Mouse (Mus musculus): ENCODE results near the gene Bspry. TPM values are rescaled to one million over a fixed set of nuclear protein-coding genes. Genes with fewer than 3 reads are reported as not detected.

Bspry gene
- polyA plus RNA-seq (2017; shearing (Covaris generic)): 10 to 100 TPM in 1 of 2 experiments, 1 to 10 TPM in 1; 3.7 to 11.2 TPM

GRCm38 (mm10) chr4:62479937-62480708 is at the start of gene Bspry:
Gene Bspry (plus strand): TSS chr4:62480053.

DNA sequence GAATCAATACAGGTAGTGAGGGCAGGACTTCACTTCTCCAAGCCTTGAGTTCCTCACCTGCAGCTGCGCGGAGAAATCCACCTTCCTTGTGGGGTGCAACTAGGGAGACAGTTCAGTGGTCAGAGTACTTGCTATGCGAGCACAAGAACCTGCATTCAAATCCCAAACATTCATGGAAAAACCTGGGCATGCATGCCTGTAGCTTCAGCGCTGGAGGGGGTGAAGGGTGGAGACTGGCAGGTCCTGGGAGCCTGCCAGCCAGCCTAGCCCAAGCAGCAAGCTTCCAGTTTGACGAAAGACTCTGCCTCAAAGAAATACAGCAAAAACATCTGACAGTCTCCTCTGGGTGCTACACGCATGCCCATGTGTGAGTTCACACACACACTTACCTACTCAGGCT is 44.8 kb upstream of the Bspry start, which contains the start of gene Rnf183:
Gene Rnf183 (minus strand): TSS at position 172 of the 400 bp plus-strand sequence.

DNA sequence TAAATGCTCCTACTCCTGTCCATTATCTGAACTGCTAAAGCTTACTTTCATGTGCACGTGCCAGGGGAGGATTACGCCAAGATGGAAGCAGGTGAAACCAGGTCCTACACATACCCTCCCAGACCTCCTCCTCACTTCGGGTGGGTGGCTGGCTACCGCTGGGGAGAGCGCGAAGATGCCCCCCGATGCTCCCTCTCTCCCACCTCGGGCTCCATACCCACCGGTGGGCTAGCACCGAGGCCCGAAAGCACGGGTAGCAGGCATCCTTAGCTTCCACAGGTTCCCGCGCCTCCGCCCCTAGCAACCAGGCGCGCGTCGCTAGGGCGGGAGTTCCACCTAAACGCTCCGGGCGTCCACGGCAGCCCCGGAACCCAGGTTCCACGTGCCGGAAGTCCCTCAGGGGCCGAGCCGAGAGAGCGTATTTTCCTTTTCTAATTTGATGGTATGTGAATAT is 9.2 kb upstream of the Bspry start, which contains the start of gene Wdr31:
Gene Wdr31 (minus strand): TSS at position 299 of the 454 bp plus-strand sequence.

GRCm38 (mm10) chr4:62503374-62503970 is 23.6 kb downstream of the Bspry start, which contains the start of gene Hdhd3:
Gene Hdhd3 (minus strand): TSS chr4:62503467.

DNA sequence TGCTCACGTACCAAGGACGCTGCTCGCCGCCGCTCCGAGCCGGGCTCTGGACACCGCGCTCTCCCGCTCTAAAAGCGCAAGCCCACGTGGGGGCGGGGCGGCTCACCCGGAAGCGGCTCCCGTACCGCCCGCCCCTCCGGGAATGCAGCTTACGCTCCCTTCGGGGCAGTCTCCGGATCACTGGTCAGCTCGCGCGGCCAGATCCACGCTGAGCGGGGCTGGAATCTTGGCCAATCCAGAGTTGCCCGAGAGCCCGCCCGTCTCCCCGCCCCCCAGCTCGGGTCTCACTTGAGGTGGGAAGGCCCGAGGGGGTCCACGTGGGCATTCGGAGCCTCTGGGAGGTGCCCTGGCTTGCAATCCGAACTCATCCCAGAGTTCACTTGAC is 40.0 kb downstream of the Bspry start, which contains the start of gene Alad:
Gene Alad (minus strand): TSS at position 70 of the 385 bp plus-strand sequence.

DNA sequence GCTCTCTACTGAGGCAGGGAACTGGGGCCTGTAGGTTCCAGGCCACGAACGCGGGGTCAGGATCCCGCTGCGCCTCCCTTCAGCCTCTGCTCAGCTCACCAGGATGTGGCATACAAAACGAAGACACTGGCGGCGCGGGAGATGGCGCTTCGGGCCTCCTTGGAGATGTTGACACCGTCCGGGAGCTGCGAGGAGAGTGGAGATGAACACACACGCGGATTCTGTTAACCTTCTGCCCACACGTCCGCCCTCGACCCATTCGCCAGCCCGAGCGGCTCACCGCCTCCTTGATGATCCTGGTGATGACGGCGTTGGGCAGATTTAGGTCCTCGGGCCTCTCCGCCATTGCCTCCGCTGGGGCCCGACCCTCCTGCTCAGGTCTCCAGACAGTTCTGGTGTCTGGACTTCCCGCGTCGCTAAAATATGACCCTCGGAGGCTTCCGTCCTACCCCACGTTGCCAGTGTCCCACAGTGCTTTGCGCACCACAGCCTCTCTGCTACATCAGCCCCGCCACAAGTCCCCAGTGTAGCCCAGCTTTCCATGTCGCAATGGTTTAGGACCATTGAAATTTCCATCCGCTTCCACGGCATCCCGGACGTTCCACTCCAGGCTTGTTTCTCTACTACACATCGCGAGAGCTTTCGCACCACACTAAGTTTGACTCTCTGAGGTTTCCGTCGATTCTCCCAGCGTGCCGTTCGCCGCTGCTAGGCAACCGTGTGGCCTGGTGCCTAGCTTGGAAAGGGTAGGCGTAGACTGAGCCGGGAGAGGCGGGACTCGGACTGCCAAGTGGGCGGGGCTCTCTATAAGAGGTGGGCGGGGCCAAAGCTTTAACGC is 45.0 kb downstream of the Bspry start, which contains the start of the genes Pole3 and 4933430I17Rik:
Gene Pole3 (minus strand): TSS at position 418 of the 838 bp plus-strand sequence.
Gene 4933430I17Rik (plus strand): TSS at position 719 of the 838 bp plus-strand sequence.

Other genes with a start within 250 kb of the Bspry start
- gene Zfp37, start 249.0 kb upstream of the Bspry start, polyA plus RNA-seq (2017; shearing (Covaris generic)): under 1 TPM in 1 of 2 experiments, not detected in 1; 0.45 TPM
- gene Slc31a2, start 217.5 kb upstream of the Bspry start, polyA plus RNA-seq (2017; shearing (Covaris generic)): 10 to 100 TPM; 13.7 to 17.0 TPM
- gene Fkbp15, start 119.5 kb upstream of the Bspry start, polyA plus RNA-seq (2017; shearing (Covaris generic)): 10 to 100 TPM; 49.3 to 57.6 TPM
- 1 to 10 TPM; 8.6 to 9.4 TPM for gene Slc31a1, start 119.3 kb upstream of the Bspry start, polyA plus RNA-seq (2017; shearing (Covaris generic))
- gene Cdc26, start 71.4 kb upstream of the Bspry start, polyA plus RNA-seq (2017; shearing (Covaris generic)): 100 to 1,000 TPM in 1 of 2 experiments, 10 to 100 TPM in 1; 84.1 to 112 TPM
- gene Prpf4, start 71.3 kb upstream of the Bspry start, polyA plus RNA-seq (2017; shearing (Covaris generic)): 10 to 100 TPM; 22.6 to 25.4 TPM
- gene Rnf183, start 44.8 kb upstream of the Bspry start, polyA plus RNA-seq (2017; shearing (Covaris generic)): under 1 TPM in 1 of 2 experiments, not detected in 1; 0.52 TPM
- under 1 TPM; 0.37 to 0.93 TPM for gene Wdr31, start 9.2 kb upstream of the Bspry start, polyA plus RNA-seq (2017; shearing (Covaris generic))
- 1 to 10 TPM in 1 of 2 experiments, under 1 TPM in 1; 0.91 to 1.6 TPM for gene Hdhd3, start 23.4 kb downstream of the Bspry start, polyA plus RNA-seq (2017; shearing (Covaris generic))
- 10 to 100 TPM; 61.2 to 61.8 TPM for gene Alad, start 39.9 kb downstream of the Bspry start, polyA plus RNA-seq (2017; shearing (Covaris generic))
- 10 to 100 TPM; 29.2 to 40.9 TPM for gene Pole3, start 45.0 kb downstream of the Bspry start, polyA plus RNA-seq (2017; shearing (Covaris generic))
- not detected for gene 4933430I17Rik, start 45.3 kb downstream of the Bspry start, polyA plus RNA-seq (2017; shearing (Covaris generic))
- 100 to 1,000 TPM in 1 of 2 experiments, 10 to 100 TPM in 1; 45.6 to 110 TPM for gene Rgs3, start 79.8 kb downstream of the Bspry start, polyA plus RNA-seq (2017; shearing (Covaris generic))

All from activated CD4-positive, CD25-positive, alpha-beta regulatory T cell (primary cell).